Mouse (Mus musculus) urinary bladder, adult 2 months (tissue): Measurements from ENCODE around the gene Olfr352. TPM values are rescaled to one million over a fixed set of nuclear protein-coding genes. Genes with fewer than 3 reads are reported as not detected.

Source experiments
- DNase-seq: peaks from one replicate; pipeline ENCODE4 v3.0.0; 2022; ENCODE audit warnings: low spot score
- polyA plus RNA-seq: library from polyadenylated mRNA; depleted of rRNA; stranded (reverse); fragments of >200 nt; gene quantifications from 2 replicates; pipeline ENCODE4 v1.2.3, GENCODE M21; 2012; rRNA removed

Olfr352 gene
- polyA plus RNA-seq: not detected in 2 replicates

- no peak for DNase-seq
These were observed at the start of gene Olfr352 for GRCm38 (mm10) chr2:36868160-36868559. Gene Olfr352, plus strand, starts transcription at chr2:36868460.

- DNase-seq: no peak
These were observed 22.2 kb upstream of the Olfr352 start, which contains the start of gene Olfr350 for GRCm38 (mm10) chr2:36846010-36846409. Gene Olfr350, plus strand, starts transcription at chr2:36846310.

- no peak for DNase-seq
These were observed 5.7 kb upstream of the Olfr352 start, which contains the start of gene Olfr351 for GRCm38 (mm10) chr2:36862560-36862959. Gene Olfr351, minus strand, starts transcription at chr2:36862660.

- no peak for DNase-seq
These were observed 24.6 kb downstream of the Olfr352 start, which contains the start of gene Olfr353 for GRCm38 (mm10) chr2:36892836-36893235. Gene Olfr353, minus strand, starts transcription at chr2:36892936.

GRCm38 (mm10) chr2:36897114-36897513 lies 28.9 kb downstream of the Olfr352 start:
- DNase-seq: no peak

- DNase-seq: no peak
These were observed 37.1 kb downstream of the Olfr352 start, which contains the start of gene Olfr354 for GRCm38 (mm10) chr2:36905380-36905779. Gene Olfr354, plus strand, starts transcription at chr2:36905680.

Other genes with a start within 250 kb of the Olfr352 start
- gene Olfr345, start 228.4 kb upstream of the Olfr352 start, polyA plus RNA-seq: not detected in 2 replicates
- not detected in 2 replicates for gene Olfr346, start 182.7 kb upstream of the Olfr352 start, polyA plus RNA-seq
- not detected in 2 replicates for gene Olfr347, start 136.6 kb upstream of the Olfr352 start, polyA plus RNA-seq
- gene Olfr348, start 84.2 kb upstream of the Olfr352 start, polyA plus RNA-seq: not detected in 2 replicates
- not detected in 2 replicates for gene Olfr50, start 77.9 kb upstream of the Olfr352 start, polyA plus RNA-seq
- gene Olfr3, start 51.4 kb upstream of the Olfr352 start, polyA plus RNA-seq: not detected in 2 replicates
- not detected in 2 replicates for gene Olfr350, start 22.1 kb upstream of the Olfr352 start, polyA plus RNA-seq
- gene Olfr351, start 5.8 kb upstream of the Olfr352 start, polyA plus RNA-seq: not detected in 2 replicates
- not detected in 2 replicates for gene Olfr353, start 24.5 kb downstream of the Olfr352 start, polyA plus RNA-seq
- not detected in 2 replicates for gene Olfr354, start 37.2 kb downstream of the Olfr352 start, polyA plus RNA-seq
- not detected in 2 replicates for gene Olfr355, start 60.4 kb downstream of the Olfr352 start, polyA plus RNA-seq
- gene Olfr356, start 68.7 kb downstream of the Olfr352 start, polyA plus RNA-seq: not detected in 2 replicates
- gene Olfr357, start 125.4 kb downstream of the Olfr352 start, polyA plus RNA-seq: not detected in 2 replicates
- not detected in 2 replicates for gene Olfr358, start 140.9 kb downstream of the Olfr352 start, polyA plus RNA-seq
- not detected in 2 replicates for gene Olfr360, start 197.3 kb downstream of the Olfr352 start, polyA plus RNA-seq
- gene Olfr361, start 220.8 kb downstream of the Olfr352 start, polyA plus RNA-seq: not detected in 2 replicates
- not detected in 2 replicates for gene Olfr362, start 249.4 kb downstream of the Olfr352 start, polyA plus RNA-seq